Mouse (Mus musculus): ENCODE data around the gene Slc25a41.
"Not testable (repeated sequence)": the region's sequence is repeated elsewhere in the genome, so short reads cannot be mapped to it uniquely, and the experiment has no call there.

The Slc25a41 gene

GRCm38 (mm10) chr17:57059486-57059977, 18.1 kb upstream of the Slc25a41 start, which contains the start of gene Slc25a23:
TSS of gene Slc25a23 (minus strand) at chr17:57059863.
- Histone ChIP-seq H3K36me3 (ENCODE audit: insufficient read depth, low read length) (peaks cover 6% of the 10 kb centered on the region), H3K4me1 (replicated peaks; ENCODE audit: low read depth, low read length) (peaks cover 47% of the 10 kb centered on the region), H3K9me3 (ENCODE audit: low read length) (no peaks in the 10 kb centered on the region), H3K27me3 (ENCODE audit: insufficient read depth, low read length) (peaks cover 43% of the 10 kb centered on the region), H3K4me3 (replicated peaks; ENCODE audit: low read length) (peak within 1 kb of the TSS; percentile 94)
- TF ChIP-seq CTCF (conservative IDR thresholded peaks at IDR 0.05; ENCODE audit: low read length) (no peak), POU5F1 (IDR thresholded peaks at IDR 0.05; ENCODE audit: borderline replicate concordance, low read length) (no peak), NANOG (IDR thresholded peaks at IDR 0.05; ENCODE audit: borderline replicate concordance, low read length) (no peak)

GRCm38 (mm10) chr17:57058891-57059485, 17.5 kb upstream of the Slc25a41 start, which contains the start of gene Crb3:
TSS of gene Crb3 (plus strand) at chr17:57059105.
- H3K4me3 ChIP-seq (replicated peaks; ENCODE audit: low read length): peak within 1 kb of the TSS; percentile 94
- H3K27me3 ChIP-seq (ENCODE audit: insufficient read depth, low read length): peaks cover 38% of the 10 kb centered on the region
- TF ChIP-seq CTCF (conservative IDR thresholded peaks at IDR 0.05; ENCODE audit: low read length): no peak
- no peak for TF ChIP-seq NANOG (IDR thresholded peaks at IDR 0.05; ENCODE audit: borderline replicate concordance, low read length)
- no peak for TF ChIP-seq POU5F1 (IDR thresholded peaks at IDR 0.05; ENCODE audit: borderline replicate concordance, low read length)
- peaks cover 42% of the 10 kb centered on the region for H3K4me1 ChIP-seq (replicated peaks; ENCODE audit: low read depth, low read length)
- no peaks in the 10 kb centered on the region for H3K9me3 ChIP-seq (ENCODE audit: low read length)
- H3K36me3 ChIP-seq (ENCODE audit: insufficient read depth, low read length): peaks cover 6% of the 10 kb centered on the region

- peaks cover 17% of the 10 kb centered on the region for H3K36me3 ChIP-seq (ENCODE audit: insufficient read depth, low read length)
- no peak overlapping the region for H3K4me3 ChIP-seq (replicated peaks; ENCODE audit: low read length)
- H3K27me3 ChIP-seq (ENCODE audit: insufficient read depth, low read length): peaks cover 16% of the 10 kb centered on the region
- no peak for TF ChIP-seq POU5F1 (IDR thresholded peaks at IDR 0.05; ENCODE audit: borderline replicate concordance, low read length)
- no peak for TF ChIP-seq CTCF (conservative IDR thresholded peaks at IDR 0.05; ENCODE audit: low read length)
- TF ChIP-seq NANOG (IDR thresholded peaks at IDR 0.05; ENCODE audit: borderline replicate concordance, low read length): no peak
- peaks cover 20% of the 10 kb centered on the region for H3K4me1 ChIP-seq (replicated peaks; ENCODE audit: low read depth, low read length)
- no peaks in the 10 kb centered on the region for H3K9me3 ChIP-seq (ENCODE audit: low read length)
Measured at GRCm38 (mm10) chr17:57056246-57056645, 14.8 kb upstream of the Slc25a41 start.

- H3K9me3 ChIP-seq (ENCODE audit: low read length); H3K4me3 ChIP-seq (replicated peaks; ENCODE audit: low read length); H3K27me3 ChIP-seq (ENCODE audit: insufficient read depth, low read length): not testable (repeated sequence)
- peaks cover 23% of the 10 kb centered on the region for H3K36me3 ChIP-seq (ENCODE audit: insufficient read depth, low read length)
- TF ChIP-seq CTCF (conservative IDR thresholded peaks at IDR 0.05; ENCODE audit: low read length): peak; percentile 33; the same call in 1 of the 2 replicates
- H3K4me1 ChIP-seq (replicated peaks; ENCODE audit: low read depth, low read length): peaks cover 10% of the 10 kb centered on the region
Measured at GRCm38 (mm10) chr17:57051679-57052078, 10.2 kb upstream of the Slc25a41 start.

GRCm38 (mm10) chr17:57048816-57049215, 7.4 kb upstream of the Slc25a41 start:
- H3K36me3 ChIP-seq (ENCODE audit: insufficient read depth, low read length): peaks cover 17% of the 10 kb centered on the region
- H3K4me1 ChIP-seq (replicated peaks; ENCODE audit: low read depth, low read length): peaks cover 15% of the 10 kb centered on the region
- peaks cover 12% of the 10 kb centered on the region for H3K27me3 ChIP-seq (ENCODE audit: insufficient read depth, low read length)
- H3K9me3 ChIP-seq (ENCODE audit: low read length): no peaks in the 10 kb centered on the region
- no peak overlapping the region for H3K4me3 ChIP-seq (replicated peaks; ENCODE audit: low read length)
- TF ChIP-seq NANOG (IDR thresholded peaks at IDR 0.05; ENCODE audit: borderline replicate concordance, low read length): no peak
- TF ChIP-seq CTCF (conservative IDR thresholded peaks at IDR 0.05; ENCODE audit: low read length): no peak
- no peak for TF ChIP-seq POU5F1 (IDR thresholded peaks at IDR 0.05; ENCODE audit: borderline replicate concordance, low read length)

- Histone ChIP-seq H3K4me3 (replicated peaks; ENCODE audit: low read length) (peak overlapping the region; percentile 30; the same call in 1 of the 2 replicates), H3K4me1 (replicated peaks; ENCODE audit: low read depth, low read length) (peaks cover 15% of the 10 kb centered on the region), H3K9me3 (ENCODE audit: low read length) (no peaks in the 10 kb centered on the region), H3K36me3 (ENCODE audit: insufficient read depth, low read length) (peaks cover 9% of the 10 kb centered on the region), H3K27me3 (ENCODE audit: insufficient read depth, low read length) (peaks cover 14% of the 10 kb centered on the region)
- TF ChIP-seq NANOG (IDR thresholded peaks at IDR 0.05; ENCODE audit: borderline replicate concordance, low read length) (no peak), POU5F1 (IDR thresholded peaks at IDR 0.05; ENCODE audit: borderline replicate concordance, low read length) (no peak), CTCF (conservative IDR thresholded peaks at IDR 0.05; ENCODE audit: low read length) (no peak)
Measured at GRCm38 (mm10) chr17:57047406-57047805, 6.0 kb upstream of the Slc25a41 start.

GRCm38 (mm10) chr17:57038978-57039377, 2.5 kb downstream of the Slc25a41 start:
- Histone ChIP-seq H3K4me3 (replicated peaks; ENCODE audit: low read length) (peak overlapping the region; percentile 63), H3K36me3 (ENCODE audit: insufficient read depth, low read length) (no peaks in the 10 kb centered on the region), H3K27me3 (ENCODE audit: insufficient read depth, low read length) (peaks cover 30% of the 10 kb centered on the region), H3K9me3 (ENCODE audit: low read length) (no peaks in the 10 kb centered on the region), H3K4me1 (replicated peaks; ENCODE audit: low read depth, low read length) (peaks cover 22% of the 10 kb centered on the region)
- TF ChIP-seq NANOG (IDR thresholded peaks at IDR 0.05; ENCODE audit: borderline replicate concordance, low read length) (no peak), CTCF (conservative IDR thresholded peaks at IDR 0.05; ENCODE audit: low read length) (peak; percentile 83), POU5F1 (IDR thresholded peaks at IDR 0.05; ENCODE audit: borderline replicate concordance, low read length) (no peak)

GRCm38 (mm10) chr17:57032854-57033253, 8.6 kb downstream of the Slc25a41 start:
- Histone ChIP-seq H3K4me3 (replicated peaks; ENCODE audit: low read length) (peak overlapping the region; percentile 90), H3K9me3 (ENCODE audit: low read length) (no peaks in the 10 kb centered on the region), H3K4me1 (replicated peaks; ENCODE audit: low read depth, low read length) (peaks cover 46% of the 10 kb centered on the region), H3K36me3 (ENCODE audit: insufficient read depth, low read length) (peaks cover 20% of the 10 kb centered on the region), H3K27me3 (ENCODE audit: insufficient read depth, low read length) (peaks cover 10% of the 10 kb centered on the region)
- TF ChIP-seq POU5F1 (IDR thresholded peaks at IDR 0.05; ENCODE audit: borderline replicate concordance, low read length) (no peak), CTCF (conservative IDR thresholded peaks at IDR 0.05; ENCODE audit: low read length) (no peak), NANOG (IDR thresholded peaks at IDR 0.05; ENCODE audit: borderline replicate concordance, low read length) (no peak)
